Mouse (Mus musculus): ENCODE results near the gene 6430628N08Rik. TPM values are rescaled to one million over a fixed set of nuclear protein-coding genes. Genes with fewer than 3 reads are reported as not detected.

6430628N08Rik gene
- polyA plus RNA-seq, 1 experiment from 2014 or later, result 0.20 TPM

- 0 out of 2 replicates have a peak, but pooled peaks have one; percentile 12 for ATAC-seq (replicated peaks)
- Histone ChIP-seq H3K27ac (replicated peaks) (no peak overlapping the region), H3K9ac (replicated peaks) (0 out of 2 replicates have a peak overlapping the region, but pooled peaks have one; percentile 12), H3K9me3 (no peaks in the 10 kb centered on the region), H3K4me3 (peak overlapping the region; percentile 29), H3K4me2 (replicated peaks) (peak overlapping the region; percentile 50), H3K4me1 (peaks cover 8% of the 10 kb centered on the region), H3K36me3 (no peaks in the 10 kb centered on the region), H3K27me3 (peaks cover 22% of the 10 kb centered on the region)
- 7% methylated on average over 6 of the region's 6 CpGs for WGBS
These were observed 399 bp upstream of the 6430628N08Rik start for GRCm38 (mm10) chr4:115890066-115890465.

- Histone ChIP-seq H3K27me3 (peaks cover 51% of the 10 kb centered on the region), H3K4me1 (peaks cover 16% of the 10 kb centered on the region), H3K9ac (replicated peaks) (no peak overlapping the region), H3K4me2 (replicated peaks) (no peak overlapping the region), H3K9me3 (no peaks in the 10 kb centered on the region), H3K27ac (replicated peaks) (no peak overlapping the region), H3K36me3 (no peaks in the 10 kb centered on the region), H3K4me3 (no peak overlapping the region)
- 8% methylated on average over 3 of the region's 3 CpGs for WGBS
- no peak for ATAC-seq (replicated peaks)
These were observed 3.8 kb downstream of the 6430628N08Rik start for GRCm38 (mm10) chr4:115894281-115894680.

- H3K27me3 ChIP-seq, result peaks cover 55% of the 10 kb centered on the region
- peaks cover 8% of the 10 kb centered on the region for H3K4me1 ChIP-seq
- H3K9ac ChIP-seq (replicated peaks), result peak overlapping the region; percentile 46
- H3K27ac ChIP-seq (replicated peaks), result no peak overlapping the region
- H3K9me3 ChIP-seq, result no peaks in the 10 kb centered on the region
- ATAC-seq (replicated peaks), result peak; percentile 61
- under 1% methylated on average over 56 of the region's 56 CpGs for WGBS
- no peaks in the 10 kb centered on the region for H3K36me3 ChIP-seq
- H3K4me3 ChIP-seq, result peak overlapping the region; percentile 46
- H3K4me2 ChIP-seq (replicated peaks), result peak overlapping the region; percentile 92
These were observed 7.6 kb downstream of the 6430628N08Rik start for GRCm38 (mm10) chr4:115897901-115898631.

- Histone ChIP-seq H3K9ac (replicated peaks) (no peak overlapping the region), H3K4me1 (peaks cover 17% of the 10 kb centered on the region), H3K4me3 (no peak overlapping the region), H3K27me3 (peaks cover 84% of the 10 kb centered on the region), H3K9me3 (no peaks in the 10 kb centered on the region), H3K27ac (replicated peaks) (no peak overlapping the region), H3K4me2 (replicated peaks) (no peak overlapping the region), H3K36me3 (no peaks in the 10 kb centered on the region)
- WGBS, result 16% methylated on average over 5 of the region's 5 CpGs
- ATAC-seq (replicated peaks), result no peak
These were observed 12.4 kb downstream of the 6430628N08Rik start for GRCm38 (mm10) chr4:115902816-115903215.

- Histone ChIP-seq H3K4me2 (replicated peaks) (no peak overlapping the region), H3K36me3 (no peaks in the 10 kb centered on the region), H3K27me3 (peaks cover 73% of the 10 kb centered on the region), H3K27ac (replicated peaks) (no peak overlapping the region), H3K9ac (replicated peaks) (no peak overlapping the region), H3K4me3 (no peak overlapping the region), H3K4me1 (peaks cover 19% of the 10 kb centered on the region), H3K9me3 (no peaks in the 10 kb centered on the region)
- 2% methylated on average over 12 of the region's 12 CpGs for WGBS
- no peak for ATAC-seq (replicated peaks)
These were observed 13.9 kb downstream of the 6430628N08Rik start for GRCm38 (mm10) chr4:115904375-115904774.

GRCm38 (mm10) chr4:115905701-115906100 lies 15.2 kb downstream of the 6430628N08Rik start:
- Histone ChIP-seq H3K4me3 (no peak overlapping the region), H3K9me3 (no peaks in the 10 kb centered on the region), H3K4me2 (replicated peaks) (no peak overlapping the region), H3K36me3 (no peaks in the 10 kb centered on the region), H3K4me1 (peaks cover 19% of the 10 kb centered on the region), H3K27ac (replicated peaks) (no peak overlapping the region), H3K27me3 (peaks cover 67% of the 10 kb centered on the region), H3K9ac (replicated peaks) (no peak overlapping the region)
- no peak for ATAC-seq (replicated peaks)
- WGBS, result 3% methylated on average over 7 of the region's 7 CpGs

GRCm38 (mm10) chr4:115906791-115907190 lies 16.3 kb downstream of the 6430628N08Rik start:
- ATAC-seq (replicated peaks), result no peak
- Histone ChIP-seq H3K4me3 (no peak overlapping the region), H3K27ac (replicated peaks) (no peak overlapping the region), H3K4me1 (peaks cover 19% of the 10 kb centered on the region), H3K9me3 (no peaks in the 10 kb centered on the region), H3K4me2 (replicated peaks) (no peak overlapping the region), H3K9ac (replicated peaks) (no peak overlapping the region), H3K27me3 (peaks cover 70% of the 10 kb centered on the region), H3K36me3 (no peaks in the 10 kb centered on the region)
- whole genome bisulfite sequencing, result 74% methylated on average over 3 of the region's 3 CpGs

GRCm38 (mm10) chr4:115907994-115908393 lies 17.5 kb downstream of the 6430628N08Rik start:
- Histone ChIP-seq H3K36me3 (no peaks in the 10 kb centered on the region), H3K4me1 (peaks cover 19% of the 10 kb centered on the region), H3K9ac (replicated peaks) (no peak overlapping the region), H3K27me3 (peaks cover 63% of the 10 kb centered on the region), H3K27ac (replicated peaks) (no peak overlapping the region), H3K4me2 (replicated peaks) (no peak overlapping the region), H3K9me3 (no peaks in the 10 kb centered on the region), H3K4me3 (no peak overlapping the region)
- ATAC-seq (replicated peaks), result no peak
- WGBS, result 81% methylated on average over 1 of the region's 1 CpGs

- Histone ChIP-seq H3K4me2 (replicated peaks) (no peak overlapping the region), H3K9me3 (no peaks in the 10 kb centered on the region), H3K4me3 (no peak overlapping the region), H3K27me3 (peaks cover 58% of the 10 kb centered on the region), H3K4me1 (peaks cover 19% of the 10 kb centered on the region), H3K27ac (replicated peaks) (no peak overlapping the region), H3K9ac (replicated peaks) (no peak overlapping the region), H3K36me3 (no peaks in the 10 kb centered on the region)
- WGBS, result 2% methylated on average over 7 of the region's 7 CpGs
- ATAC-seq (replicated peaks), result peak; percentile 89
These were observed 18.2 kb downstream of the 6430628N08Rik start for GRCm38 (mm10) chr4:115908641-115909040.

- Histone ChIP-seq H3K36me3 (no peaks in the 10 kb centered on the region), H3K27me3 (peaks cover 29% of the 10 kb centered on the region; the same call in 1 of the 2 replicates), H3K4me2 (replicated peaks) (no peak overlapping the region), H3K9ac (replicated peaks) (no peak overlapping the region), H3K9me3 (no peaks in the 10 kb centered on the region), H3K4me1 (peaks cover 8% of the 10 kb centered on the region; the same call in 1 of the 2 replicates), H3K4me3 (no peak overlapping the region), H3K27ac (replicated peaks) (no peak overlapping the region)
- no peak for ATAC-seq (replicated peaks)
- WGBS, result 5% methylated on average over 4 of the region's 4 CpGs
These were observed 21.1 kb downstream of the 6430628N08Rik start for GRCm38 (mm10) chr4:115911586-115911985.

- H3K9ac ChIP-seq (replicated peaks), result no peak overlapping the region
- H3K27ac ChIP-seq (replicated peaks), result no peak overlapping the region
- H3K4me1 ChIP-seq, result no peaks in the 10 kb centered on the region
- H3K4me3 ChIP-seq, result no peak overlapping the region
- H3K4me2 ChIP-seq (replicated peaks), result no peak overlapping the region
- H3K9me3 ChIP-seq, result no peaks in the 10 kb centered on the region
- H3K36me3 ChIP-seq, result no peaks in the 10 kb centered on the region
- 79% methylated on average over 16 of the region's 16 CpGs for WGBS
- ATAC-seq (replicated peaks), result no peak
- H3K27me3 ChIP-seq, result peaks cover 23% of the 10 kb centered on the region; the same call in 1 of the 2 replicates
These were observed 29.4 kb downstream of the 6430628N08Rik start for GRCm38 (mm10) chr4:115919911-115920310.

- Histone ChIP-seq H3K9ac (replicated peaks) (no peak overlapping the region), H3K27me3 (peaks cover 18% of the 10 kb centered on the region; the same call in 1 of the 2 replicates), H3K4me1 (no peaks in the 10 kb centered on the region), H3K27ac (replicated peaks) (no peak overlapping the region), H3K9me3 (no peaks in the 10 kb centered on the region), H3K4me2 (replicated peaks) (no peak overlapping the region), H3K4me3 (no peak overlapping the region), H3K36me3 (no peaks in the 10 kb centered on the region)
- ATAC-seq (replicated peaks), result no peak
- WGBS, result 91% methylated on average over 5 of the region's 5 CpGs
These were observed 32.2 kb downstream of the 6430628N08Rik start for GRCm38 (mm10) chr4:115922688-115923087.

Data from forebrain, embryonic 15.5 days (tissue).